Mouse (Mus musculus): ENCODE measurements around the gene Rufy1. TPM values are rescaled to one million over a fixed set of nuclear protein-coding genes. Genes with fewer than 3 reads are reported as not detected.

Rufy1 gene
- total and polyA plus RNA-seq, 3 experiments: 17.8 to 18.4 TPM; not detected in 1

DNA sequence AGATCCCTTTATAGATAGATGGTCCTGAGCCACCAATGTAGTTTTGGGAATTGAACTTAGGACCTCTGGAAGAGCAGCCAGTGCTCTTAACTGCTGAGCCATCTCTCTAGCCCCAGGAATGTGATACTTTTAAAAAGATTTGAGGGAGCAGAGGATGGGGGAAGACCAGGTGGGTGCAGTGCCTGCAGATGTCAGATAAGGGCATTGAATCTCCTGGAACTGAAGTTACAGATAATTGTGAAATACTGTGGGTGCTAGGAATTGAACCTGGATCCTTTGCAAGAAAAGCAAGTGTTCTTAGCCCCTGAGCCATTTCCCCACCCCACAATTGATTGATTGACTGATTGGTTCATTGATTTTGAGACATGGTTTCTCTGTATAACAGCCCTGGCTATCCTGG lies 65.6 kb downstream of the Rufy1 start:
- no peaks in the 10 kb centered on the region for H3K27me3 ChIP-seq (ENCODE audit: control insufficient read depth in 1 of 2, insufficient read depth in 2 of 2, low read length in 2 of 2)
- peaks cover 10 to 25% of the 10 kb centered on the region in 2 experiments for H3K4me1 ChIP-seq (ENCODE audit: control insufficient read depth in 1 of 2, insufficient read depth in 2 of 2, low read length in 2 of 2)
- no peaks in the 10 kb centered on the region for H3K9me3 ChIP-seq (replicated peaks; ENCODE audit: insufficient read depth, low read length)
- H3K4me3 ChIP-seq (ENCODE audit: control insufficient read depth in 1 of 2, insufficient read depth in 1 of 2, low read depth in 2 of 2, low read length in 2 of 2): no peak overlapping the region
- H3K36me3 ChIP-seq (ENCODE audit: control insufficient read depth in 1 of 2, insufficient read depth in 2 of 2, low read length in 2 of 2): peaks cover 0 to 16% of the 10 kb centered on the region in 2 experiments; a peak in 2 of 4 replicates
- no peak for TF ChIP-seq USF1 (IDR thresholded peaks at IDR 0.05; ENCODE audit: low read depth, low read length)
- TF ChIP-seq TCF12 (IDR thresholded peaks at IDR 0.05; ENCODE audit: low read depth, low read length): peak; percentile 75
- no peak for TF ChIP-seq ZNF384 (IDR thresholded peaks at IDR 0.05; ENCODE audit: low read depth, low read length)
- TF ChIP-seq MAZ (IDR thresholded peaks at IDR 0.05; ENCODE audit: low read depth, low read length): 0 out of 2 replicates have a peak, but pooled peaks have one; percentile 14
- TF ChIP-seq RCOR1 (IDR thresholded peaks at IDR 0.05; ENCODE audit: low read depth, low read length): peak; percentile 59; the same call in 1 of the 2 replicates
- no peak for TF ChIP-seq BHLHE40 (IDR thresholded peaks at IDR 0.05; ENCODE audit: borderline replicate concordance, low read depth, low read length)
- TF ChIP-seq SIN3A (IDR thresholded peaks at IDR 0.05; ENCODE audit: low read length): 0 out of 2 replicates have a peak, but pooled peaks have one; percentile 13
- TF ChIP-seq EP300 (IDR thresholded peaks at IDR 0.05; ENCODE audit: low read depth in 1 of 2, low read length in 2 of 2): peak; percentile 28 to 52; a peak in 2 of 4 replicates
- peak; percentile 67 for TF ChIP-seq GATA1 (IDR thresholded peaks at IDR 0.05; ENCODE audit: low read depth, low read length)
- no peak for TF ChIP-seq MAX (IDR thresholded peaks at IDR 0.05; ENCODE audit: low read length)
- peak; percentile 61 for TF ChIP-seq TAL1 (IDR thresholded peaks at IDR 0.05; ENCODE audit: low read length)
- no peak for TF ChIP-seq E2F4 (IDR thresholded peaks at IDR 0.05; ENCODE audit: borderline replicate concordance, low read depth, low read length)
- no peak for TF ChIP-seq MXI1 (IDR thresholded peaks at IDR 0.05; ENCODE audit: low read depth, low read length)
- no peak for DNase-seq (ENCODE audit: low read depth, low spot score)
- H3K9ac ChIP-seq (ENCODE audit: control insufficient read depth, low read depth, low read length, poor library complexity, severe bottlenecking): no peak overlapping the region
- no peak overlapping the region for H3K27ac ChIP-seq (ENCODE audit: control insufficient read depth, low read depth, low read length)
- H3K79me2 ChIP-seq (ENCODE audit: control insufficient read depth, insufficient read depth, low read length, poor library complexity): no peaks in the 10 kb centered on the region

DNA sequence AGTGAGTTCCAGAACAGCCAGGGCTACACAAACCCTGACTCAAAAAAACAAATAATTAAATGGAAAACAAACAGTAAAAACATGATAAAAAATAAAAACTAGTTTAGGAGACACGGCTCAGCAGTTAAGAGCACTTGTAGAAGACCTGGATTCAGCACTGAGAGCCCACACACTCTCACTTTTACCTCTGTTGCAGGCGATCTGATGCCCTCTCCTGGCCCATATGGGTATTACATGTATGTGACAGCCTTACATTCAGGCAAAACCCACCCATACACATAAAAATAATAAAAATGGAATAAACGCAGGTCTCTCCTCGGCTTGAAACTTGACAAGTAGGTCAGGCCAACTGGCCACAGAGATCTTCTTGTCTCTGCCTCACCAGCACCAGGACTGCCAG lies 66.4 kb downstream of the Rufy1 start:
- peak; percentile 96 for TF ChIP-seq SMC3 (IDR thresholded peaks at IDR 0.05; ENCODE audit: low read depth, low read length)
- TF ChIP-seq SIN3A (IDR thresholded peaks at IDR 0.05; ENCODE audit: low read length): peak; percentile 51; the same call in 1 of the 2 replicates
- no peak for TF ChIP-seq EP300 (IDR thresholded peaks at IDR 0.05; ENCODE audit: low read depth in 1 of 2, low read length in 2 of 2)
- TF ChIP-seq POLR2A (IDR thresholded peaks at IDR 0.05; ENCODE audit: control insufficient read depth in 1 of 2, insufficient read depth in 1 of 2, low read depth in 1 of 2, low read length in 2 of 2, poor library complexity in 1 of 2): no peak
- peak; percentile 97 for TF ChIP-seq RAD21 (IDR thresholded peaks at IDR 0.05; ENCODE audit: low read depth, low read length)
- peak; percentile 76 to 97 (median 96) for TF ChIP-seq CTCF (IDR thresholded peaks at IDR 0.05 in 2 of 3, conservative IDR thresholded peaks at IDR 0.05 in 1 of 3; ENCODE audit: control insufficient read depth in 1 of 3, insufficient read depth in 1 of 3, low read depth in 2 of 3, low read length in 3 of 3, poor library complexity in 1 of 3, severe bottlenecking in 1 of 3)
- 0 out of 2 replicates have a peak, but pooled peaks have one; percentile 32 for TF ChIP-seq MXI1 (IDR thresholded peaks at IDR 0.05; ENCODE audit: low read depth, low read length)
- 0 out of 2 replicates have a peak, but pooled peaks have one; percentile 46 for TF ChIP-seq JUND (IDR thresholded peaks at IDR 0.05; ENCODE audit: low read depth, low read length)
- TF ChIP-seq ZC3H11A (IDR thresholded peaks at IDR 0.05; ENCODE audit: low read depth, low read length): peak; percentile 95
- TF ChIP-seq HCFC1 (IDR thresholded peaks at IDR 0.05; ENCODE audit: low read depth, low read length): 0 out of 2 replicates have a peak, but pooled peaks have one; percentile 47
- TF ChIP-seq MYC (IDR thresholded peaks at IDR 0.05; ENCODE audit: low read depth, low read length): peak; percentile 73; the same call in 1 of the 2 replicates
- TF ChIP-seq ZNF384 (IDR thresholded peaks at IDR 0.05; ENCODE audit: low read depth, low read length): peak; percentile 61
- no peak for TF ChIP-seq ZMIZ1 (IDR thresholded peaks at IDR 0.05; ENCODE audit: low read depth, low read length)
- TF ChIP-seq ELF1 (IDR thresholded peaks at IDR 0.05; ENCODE audit: low read depth, low read length): no peak
- H3K4me3 ChIP-seq (ENCODE audit: control insufficient read depth in 1 of 2, insufficient read depth in 1 of 2, low read depth in 2 of 2, low read length in 2 of 2): no peak overlapping the region
- H3K36me3 ChIP-seq (ENCODE audit: control insufficient read depth in 1 of 2, insufficient read depth in 2 of 2, low read length in 2 of 2): peaks cover 0 to 16% of the 10 kb centered on the region in 2 experiments; a peak in 2 of 4 replicates
- H3K27ac ChIP-seq (ENCODE audit: control insufficient read depth, low read depth, low read length): no peak overlapping the region
- DNase-seq (ENCODE audit: low read depth, low spot score): peak; percentile 94
- H3K27me3 ChIP-seq (ENCODE audit: control insufficient read depth in 1 of 2, insufficient read depth in 2 of 2, low read length in 2 of 2): no peaks in the 10 kb centered on the region
- H3K4me1 ChIP-seq (ENCODE audit: control insufficient read depth in 1 of 2, insufficient read depth in 2 of 2, low read length in 2 of 2): peaks cover 9 to 23% of the 10 kb centered on the region in 2 experiments
- no peak overlapping the region for H3K9ac ChIP-seq (ENCODE audit: control insufficient read depth, low read depth, low read length, poor library complexity, severe bottlenecking)
- H3K79me2 ChIP-seq (ENCODE audit: control insufficient read depth, insufficient read depth, low read length, poor library complexity): no peaks in the 10 kb centered on the region
- no peaks in the 10 kb centered on the region for H3K9me3 ChIP-seq (replicated peaks; ENCODE audit: insufficient read depth, low read length)
